Mouse (Mus musculus): ENCODE results near the gene Ankrd52.
"Not testable (repeated sequence)": the region's sequence is repeated elsewhere in the genome, so short reads cannot be mapped to it uniquely, and the experiment has no call there.

The Ankrd52 gene

GRCm38 (mm10) chr10:128376455-128377211 lies at the start of gene Ankrd52:
TSS of gene Ankrd52 (plus strand) at chr10:128377115.
- peak; percentile 84 to 85 for DNase-seq (ENCODE audit: low spot score in 2 of 2)

GRCm38 (mm10) chr10:128327610-128328009 lies 49.3 kb upstream of the Ankrd52 start:
- DNase-seq (ENCODE audit: low spot score in 2 of 2) = no peak

- not testable (repeated sequence) for DNase-seq (ENCODE audit: low spot score in 2 of 2)
These were observed 44.3 kb upstream of the Ankrd52 start for GRCm38 (mm10) chr10:128332358-128333249.

GRCm38 (mm10) chr10:128335582-128335981 lies 41.3 kb upstream of the Ankrd52 start:
- DNase-seq (ENCODE audit: low spot score in 2 of 2) = peak; percentile 60 to 76

GRCm38 (mm10) chr10:128336195-128336594 lies 40.7 kb upstream of the Ankrd52 start:
- no peak for DNase-seq (ENCODE audit: low spot score in 2 of 2)

GRCm38 (mm10) chr10:128336597-128336996 lies 40.3 kb upstream of the Ankrd52 start:
- no peak for DNase-seq (ENCODE audit: low spot score in 2 of 2)

GRCm38 (mm10) chr10:128337306-128338181 lies 39.4 kb upstream of the Ankrd52 start, which contains the start of gene Cs:
TSS of gene Cs (plus strand) at chr10:128337734.
- peak; percentile 95 for DNase-seq (ENCODE audit: low spot score in 2 of 2)

- DNase-seq (ENCODE audit: low spot score in 2 of 2) = no peak
These were observed 38.5 kb upstream of the Ankrd52 start for GRCm38 (mm10) chr10:128338415-128338814.

GRCm38 (mm10) chr10:128338948-128339347 lies 38.0 kb upstream of the Ankrd52 start:
- no peak for DNase-seq (ENCODE audit: low spot score in 2 of 2)

GRCm38 (mm10) chr10:128340257-128340656 lies 36.7 kb upstream of the Ankrd52 start:
- no peak for DNase-seq (ENCODE audit: low spot score in 2 of 2)

- DNase-seq (ENCODE audit: low spot score in 2 of 2) = no peak
These were observed 33.5 kb upstream of the Ankrd52 start for GRCm38 (mm10) chr10:128343436-128343835.

GRCm38 (mm10) chr10:128344568-128345275 lies 32.2 kb upstream of the Ankrd52 start:
- peak; percentile 67 to 84 for DNase-seq (ENCODE audit: low spot score in 2 of 2)

GRCm38 (mm10) chr10:128347541-128347940 lies 29.4 kb upstream of the Ankrd52 start:
- no peak for DNase-seq (ENCODE audit: low spot score in 2 of 2)

GRCm38 (mm10) chr10:128358796-128359195 lies 18.1 kb upstream of the Ankrd52 start:
- peak; percentile 23 to 42 for DNase-seq (ENCODE audit: low spot score in 2 of 2)

- DNase-seq (ENCODE audit: low spot score in 2 of 2) = no peak
These were observed 17.7 kb upstream of the Ankrd52 start for GRCm38 (mm10) chr10:128359226-128359625.

- DNase-seq (ENCODE audit: low spot score in 2 of 2) = no peak
These were observed 15.1 kb upstream of the Ankrd52 start for GRCm38 (mm10) chr10:128361836-128362235.

GRCm38 (mm10) chr10:128362568-128362967 lies 14.3 kb upstream of the Ankrd52 start:
- DNase-seq (ENCODE audit: low spot score in 2 of 2) = no peak

- no peak for DNase-seq (ENCODE audit: low spot score in 2 of 2)
These were observed 9.0 kb upstream of the Ankrd52 start for GRCm38 (mm10) chr10:128367899-128368401.

- DNase-seq (ENCODE audit: low spot score in 2 of 2) = peak; percentile 81 to 91
These were observed 8.3 kb upstream of the Ankrd52 start, which contains the start of gene Coq10a for GRCm38 (mm10) chr10:128368402-128369217. TSS of gene Coq10a (minus strand) at chr10:128368997.

GRCm38 (mm10) chr10:128369218-128369543 lies 7.7 kb upstream of the Ankrd52 start:
- DNase-seq (ENCODE audit: low spot score in 2 of 2) = no peak

Measured in urinary bladder, postnatal 36 days (tissue).